Mouse (Mus musculus) monocyte, adult 2 months (primary cell): Measurements from ENCODE around the gene Olfr502.
"Not testable (repeated sequence)": the region's sequence is repeated elsewhere in the genome, so short reads cannot be mapped to it uniquely, and the experiment has no call there.

Experiments
- DNase-seq, 2 experiments: peaks; one replicate each; pipeline ENCODE4 v3.0.0; 2022; ENCODE audit warnings: low spot score in 2 of 2, low read depth in 1 of 2

The Olfr502 gene

GRCm38 (mm10) chr7:108524965-108525364 lies at the start of gene Olfr502:
Olfr502 (minus strand) TSS chr7:108525065.
- DNase-seq = no peak

GRCm38 (mm10) chr7:108565693-108566092 lies 40.8 kb upstream of the Olfr502 start, which contains the start of gene Olfr504:
Olfr504 (minus strand) TSS chr7:108565793.
- DNase-seq = no peak

DNA sequence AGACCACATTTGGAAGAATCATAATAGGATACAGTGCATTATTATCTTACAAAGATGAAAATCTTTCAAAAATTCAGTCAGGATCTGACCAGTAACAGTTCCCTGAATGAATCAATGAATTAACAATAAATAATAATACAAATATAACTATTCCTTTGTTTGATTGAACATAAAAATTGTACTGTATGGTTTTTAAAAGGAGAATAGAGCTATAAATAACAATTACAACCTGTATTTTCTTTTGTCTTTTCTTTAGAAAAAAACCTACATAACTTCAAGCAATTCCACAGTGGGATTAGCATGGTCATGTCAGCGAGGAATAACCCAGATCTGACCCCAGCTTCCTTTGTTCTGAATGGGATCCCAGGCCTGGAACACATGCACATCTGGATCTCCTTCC lies 19.4 kb upstream of the Olfr502 start, which contains the start of gene Olfr503:
TSS of gene Olfr503 (plus strand) at position 301 of the 400 bp plus-strand sequence.
- not testable (repeated sequence) for DNase-seq

- no peak for DNase-seq
Measured at GRCm38 (mm10) chr7:108542416-108542815, 17.6 kb upstream of the Olfr502 start.
